Mouse (Mus musculus) G1E (cell line): ENCODE data around the gene Fry. TPM values are rescaled to one million over a fixed set of nuclear protein-coding genes. Genes with fewer than 3 reads are reported as not detected.

Experiments used
- ATAC-seq: 2 replicates; pipeline ENCODE4 v1.8.0; 2016; ENCODE audit warnings: mild to moderate bottlenecking; ENCODE audit not compliant: insufficient number of reproducible peaks, poor library complexity, low FRiP score, severe bottlenecking; ENCODE audit errors: extremely low read depth
- DNase-seq: peaks from one replicate; pipeline ENCODE4 v3.0.0; 2012; ENCODE audit warnings: low spot score
- H3K27me3 ChIP-seq: 2 replicates; pipeline ENCODE4 v1.6.1; 2012; ENCODE audit warnings: mild to moderate bottlenecking, low read length, inconsistent platforms; ENCODE audit not compliant: insufficient read depth
- H3K36me3 ChIP-seq: replicated peaks from 2 replicates; pipeline ENCODE3; 2012; ENCODE audit warnings: mild to moderate bottlenecking, inconsistent platforms
- H3K4me1 ChIP-seq: 2 replicates; pipeline ENCODE4 v1.6.1; 2012; ENCODE audit warnings: low read depth, low read length, inconsistent platforms, mixed read lengths; ENCODE audit not compliant: insufficient read depth
- H3K4me3 ChIP-seq: 2 replicates; pipeline ENCODE4 v1.5.1; 2012; ENCODE audit warnings: low read depth, mild to moderate bottlenecking, inconsistent platforms, low read length, moderate library complexity, mixed read lengths
- H3K9me3 ChIP-seq: replicated peaks from 2 replicates; pipeline ENCODE4 v1.6.1; 2012; ENCODE audit warnings: inconsistent platforms
- CTCF ChIP-seq: IDR thresholded peaks from 2 replicates; pipeline ENCODE4 v1.5.1; 2012; ENCODE audit warnings: low read depth, low read length, inconsistent platforms, mixed read lengths
- GATA1 ChIP-seq: IDR thresholded peaks from 2 replicates; pipeline ENCODE4 v1.6.1; 2012; ENCODE audit warnings: borderline replicate concordance, low read length, inconsistent platforms, mixed read lengths
- GATA2 ChIP-seq: IDR thresholded peaks from 2 replicates; pipeline ENCODE4 v1.6.1; 2012; ENCODE audit warnings: low read depth, low read length, inconsistent platforms, borderline replicate concordance
- POLR2AphosphoS5 ChIP-seq: IDR thresholded peaks from 2 replicates; pipeline ENCODE4 v1.6.1; 2012; ENCODE audit warnings: low read depth, low read length, inconsistent platforms; ENCODE audit not compliant: insufficient replicate concordance
- TAL1 ChIP-seq: conservative IDR thresholded peaks from 2 replicates; pipeline ENCODE4 v1.6.1; 2012; ENCODE audit warnings: low read depth, low read length, inconsistent platforms, mixed read lengths
- polyA plus RNA-seq: library from polyadenylated mRNA; stranded (reverse); fragments of >175 nt; gene quantifications from 2 replicates; pipeline ENCODE4 v1.2.3, GENCODE M21; 2012
- total RNA-seq, 2 experiments: library from RNA; stranded (forward) in 1 of 2; stranded (reverse) in 1 of 2; fragments of 200-1000 nt in 1 of 2; fragments of >200 nt in 1 of 2; fragmentation: Nextera tagmentation in 1 of 2; gene quantifications; 2 replicates each; pipeline ENCODE4 v1.2.3; 2014 to 2017

The Fry gene
- total and polyA plus RNA-seq, 3 experiments = 2.6 to 5.5 (median 2.7) TPM

DNA sequence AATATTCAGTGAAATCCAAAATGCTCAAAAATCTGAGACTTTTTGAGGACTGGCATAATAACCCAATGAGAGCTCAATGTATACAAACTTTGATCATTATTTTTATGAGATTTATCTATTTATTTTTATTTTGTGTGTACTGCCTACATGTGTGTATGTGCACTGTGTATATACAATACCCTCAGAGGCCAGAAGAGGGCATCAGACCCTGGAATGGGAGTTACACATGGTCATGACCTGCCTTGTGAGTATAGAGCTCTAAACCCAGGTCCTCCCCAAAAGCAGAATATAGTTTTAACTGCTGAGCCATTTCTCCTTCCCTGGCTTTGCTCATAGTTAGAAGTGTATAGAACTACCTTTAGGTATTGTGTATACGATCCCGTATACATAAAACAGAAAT lies 298.8 kb downstream of the Fry start:
- peaks cover 39% of the 10 kb centered on the region for H3K9me3 ChIP-seq
- H3K4me1 ChIP-seq = no peaks in the 10 kb centered on the region
- TF ChIP-seq GATA2 (no peak), TAL1 (no peak), GATA1 (no peak), POLR2AphosphoS5 (no peak), CTCF (no peak)
- ATAC-seq (no peak), DNase-seq (no peak)
- no peaks in the 10 kb centered on the region for H3K36me3 ChIP-seq
- no peaks in the 10 kb centered on the region for H3K27me3 ChIP-seq
- no peak overlapping the region for H3K4me3 ChIP-seq

DNA sequence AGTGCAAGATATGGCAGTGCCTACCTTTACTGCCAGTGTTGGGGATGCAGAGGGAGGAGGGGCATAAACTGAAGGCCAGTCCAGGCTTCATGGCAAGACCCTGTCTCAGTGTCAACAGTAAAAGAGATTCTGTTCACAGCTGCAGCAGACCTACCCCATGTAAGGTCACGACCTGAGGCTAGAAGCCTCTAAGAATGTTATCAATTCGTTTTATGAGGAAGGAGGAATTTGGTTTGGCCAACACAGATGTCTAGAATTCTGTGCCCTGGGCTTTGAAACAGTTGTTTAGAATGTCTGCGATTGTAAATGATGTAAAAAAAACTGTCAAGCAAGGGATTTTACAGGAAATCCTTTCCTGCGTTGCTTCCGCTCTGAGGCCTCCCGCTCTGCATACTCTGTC lies 299.6 kb downstream of the Fry start:
- Histone ChIP-seq H3K4me3 (no peak overlapping the region), H3K4me1 (no peaks in the 10 kb centered on the region), H3K27me3 (no peaks in the 10 kb centered on the region), H3K9me3 (peaks cover 38% of the 10 kb centered on the region), H3K36me3 (no peaks in the 10 kb centered on the region)
- ATAC-seq (no peak), DNase-seq (no peak)
- TF ChIP-seq TAL1 = no peak

DNA sequence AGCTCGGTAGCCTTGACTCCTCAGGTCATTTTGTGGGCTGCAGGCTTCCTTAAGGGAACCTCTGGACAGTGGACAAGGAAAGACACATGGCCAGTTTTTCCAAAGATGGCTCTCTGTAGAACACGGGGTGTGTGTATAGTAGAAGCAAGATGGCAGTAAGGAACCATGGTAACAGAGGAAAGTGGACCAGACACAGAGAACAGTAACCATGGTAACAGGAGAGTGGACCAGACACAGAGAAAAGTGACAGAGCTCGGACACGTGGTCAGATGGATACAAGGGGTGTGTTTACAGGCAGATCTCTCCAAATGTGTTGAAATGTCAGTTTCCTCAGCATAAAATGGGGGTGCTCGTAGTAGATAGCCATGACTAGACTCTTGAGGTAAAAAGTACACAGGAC lies 306.6 kb downstream of the Fry start:
- Histone ChIP-seq H3K36me3 (no peaks in the 10 kb centered on the region), H3K9me3 (peaks cover 20% of the 10 kb centered on the region), H3K4me3 (no peak overlapping the region), H3K4me1 (no peaks in the 10 kb centered on the region), H3K27me3 (no peaks in the 10 kb centered on the region)
- no peak for TF ChIP-seq POLR2AphosphoS5
- ATAC-seq = no peak
- DNase-seq = no peak

DNA sequence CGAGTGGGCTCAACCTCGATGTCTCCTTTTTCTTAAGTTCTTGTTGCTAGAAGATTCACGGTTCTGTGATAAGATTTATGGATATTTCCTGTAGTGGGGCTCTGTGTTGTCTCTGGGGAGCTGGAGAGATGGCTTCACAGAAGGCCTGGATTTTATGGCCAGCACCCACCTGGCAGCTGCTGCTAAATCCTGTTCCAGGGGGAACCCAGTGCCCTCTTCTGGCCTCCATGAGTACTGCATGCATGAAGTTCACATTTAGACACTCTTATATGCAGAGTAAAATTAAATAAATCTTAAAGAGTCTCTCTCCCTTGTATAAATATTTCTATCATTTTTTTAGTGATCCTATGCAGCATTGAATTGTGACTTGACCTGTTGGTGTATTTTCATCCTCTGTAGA lies 308.1 kb downstream of the Fry start:
- no peak for ATAC-seq
- Histone ChIP-seq H3K9me3 (peaks cover 20% of the 10 kb centered on the region), H3K27me3 (no peaks in the 10 kb centered on the region), H3K36me3 (no peaks in the 10 kb centered on the region), H3K4me3 (no peak overlapping the region), H3K4me1 (no peaks in the 10 kb centered on the region)
- TF ChIP-seq POLR2AphosphoS5 (no peak), GATA2 (no peak), TAL1 (no peak), GATA1 (no peak), CTCF (no peak)
- no peak for DNase-seq

DNA sequence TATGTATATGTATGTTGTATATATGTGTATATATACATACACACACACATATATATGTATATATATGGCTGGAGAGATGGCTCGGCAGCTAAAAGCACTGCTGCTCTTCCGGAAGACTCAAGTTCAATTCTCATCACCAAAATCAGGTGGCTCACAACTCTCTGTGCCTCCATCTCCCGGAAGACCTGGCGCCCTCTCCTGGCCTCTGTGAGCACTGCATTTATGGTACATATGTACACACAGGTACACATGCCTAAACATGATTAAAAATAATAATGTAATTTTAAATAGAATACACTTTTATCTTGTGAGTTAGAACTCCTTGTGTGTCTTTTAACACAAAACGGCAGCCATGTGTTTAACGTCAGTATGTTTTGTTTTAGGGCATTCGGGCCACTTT lies 312.8 kb downstream of the Fry start:
- no peak overlapping the region for H3K4me3 ChIP-seq
- H3K36me3 ChIP-seq = no peaks in the 10 kb centered on the region
- no peaks in the 10 kb centered on the region for H3K27me3 ChIP-seq
- TF ChIP-seq CTCF (no peak), POLR2AphosphoS5 (no peak), GATA2 (no peak), GATA1 (no peak), TAL1 (no peak)
- H3K9me3 ChIP-seq = peaks cover 22% of the 10 kb centered on the region
- no peaks in the 10 kb centered on the region for H3K4me1 ChIP-seq
- DNase-seq = no peak
- ATAC-seq = no peak

DNA sequence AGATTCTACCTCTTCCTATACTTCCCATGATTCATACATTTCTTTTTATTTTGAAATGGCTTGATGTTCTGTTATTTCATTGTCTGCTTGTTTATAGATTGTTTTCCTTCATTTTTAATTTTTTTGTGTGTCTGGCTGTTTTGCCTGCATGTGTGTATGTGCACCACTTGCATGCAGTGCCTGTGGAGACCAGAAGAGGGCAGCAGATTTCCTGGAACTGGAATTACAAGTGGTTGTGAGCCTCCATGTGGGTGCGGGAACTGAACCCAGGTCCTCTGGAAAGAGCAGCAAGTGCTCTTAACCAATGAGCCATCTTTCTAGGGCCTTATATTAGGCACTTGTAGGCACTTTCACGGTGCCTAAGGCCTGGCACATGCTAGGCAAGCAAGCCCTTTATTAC lies 314.5 kb downstream of the Fry start:
- no peak for DNase-seq
- TF ChIP-seq GATA1 (no peak), GATA2 (no peak), CTCF (no peak), POLR2AphosphoS5 (no peak), TAL1 (no peak)
- Histone ChIP-seq H3K9me3 (peaks cover 19% of the 10 kb centered on the region), H3K4me3 (no peak overlapping the region), H3K4me1 (no peaks in the 10 kb centered on the region), H3K27me3 (no peaks in the 10 kb centered on the region), H3K36me3 (no peaks in the 10 kb centered on the region)
- no peak for ATAC-seq

DNA sequence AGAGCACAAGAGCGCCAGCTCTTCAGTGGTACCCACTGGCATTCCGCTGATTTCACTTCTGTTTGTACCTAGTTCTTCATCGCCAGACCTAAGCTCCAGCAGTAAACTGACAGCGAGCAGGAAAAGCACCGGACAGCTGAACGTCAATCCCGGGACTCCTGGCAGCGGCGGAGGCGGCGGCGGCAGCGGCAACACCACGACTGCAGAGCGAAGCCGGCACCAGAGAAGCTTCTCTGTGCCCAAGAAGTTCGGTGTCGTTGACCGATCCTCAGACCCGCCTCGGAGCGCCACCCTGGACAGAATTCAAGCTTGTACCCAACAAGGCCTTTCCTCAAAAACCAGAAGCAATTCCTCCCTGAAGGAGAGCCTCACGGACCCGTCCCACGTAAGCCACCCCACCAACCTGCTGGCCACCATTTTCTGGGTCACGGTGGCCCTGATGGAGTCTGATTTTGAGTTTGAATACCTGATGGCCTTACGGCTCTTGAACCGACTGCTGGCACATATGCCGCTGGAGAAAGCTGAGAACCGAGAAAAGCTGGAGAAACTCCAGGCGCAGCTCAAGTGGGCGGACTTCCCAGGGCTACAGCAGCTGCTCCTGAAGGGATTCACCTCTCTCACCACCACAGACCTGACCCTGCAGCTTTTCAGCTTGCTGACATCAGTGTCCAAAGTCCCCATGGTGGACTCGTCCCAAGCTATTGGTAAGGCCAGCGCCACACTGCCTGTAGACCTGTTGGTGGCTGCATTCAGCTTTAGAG lies 318.4 kb downstream of the Fry start:
- no peak overlapping the region for H3K4me3 ChIP-seq
- no peaks in the 10 kb centered on the region for H3K36me3 ChIP-seq
- DNase-seq = no peak
- H3K4me1 ChIP-seq = no peaks in the 10 kb centered on the region
- TF ChIP-seq CTCF = no peak
- no peak for TF ChIP-seq GATA2
- TF ChIP-seq GATA1 = no peak
- no peak for TF ChIP-seq POLR2AphosphoS5
- no peak for TF ChIP-seq TAL1
- no peak for ATAC-seq
- peaks cover 16% of the 10 kb centered on the region for H3K9me3 ChIP-seq
- H3K27me3 ChIP-seq = no peaks in the 10 kb centered on the region
